Mouse (Mus musculus) urinary bladder, postnatal 25 days (tissue): ENCODE data around the gene Zic4.

Experiments
- DNase-seq: peaks from one replicate; pipeline ENCODE4 v3.0.0; 2022; ENCODE audit warnings: low spot score

Gene Zic4

GRCm38 (mm10) chr9:91380458-91380914, 18.3 kb downstream of the Zic4 start:
- DNase-seq: no peak

GRCm38 (mm10) chr9:91381284-91382110, 19.3 kb downstream of the Zic4 start:
- DNase-seq: no peak

- DNase-seq: no peak
These were observed 19.8 kb downstream of the Zic4 start for GRCm38 (mm10) chr9:91382111-91382379.

GRCm38 (mm10) chr9:91382471-91383255, 20.4 kb downstream of the Zic4 start:
- DNase-seq: no peak

- DNase-seq: no peak
These were observed 21.4 kb downstream of the Zic4 start for GRCm38 (mm10) chr9:91383441-91384135.

GRCm38 (mm10) chr9:91384136-91384500, 21.9 kb downstream of the Zic4 start:
- no peak for DNase-seq

GRCm38 (mm10) chr9:91384693-91385560, 22.7 kb downstream of the Zic4 start:
- DNase-seq: no peak

- DNase-seq: no peak
These were observed 23.6 kb downstream of the Zic4 start for GRCm38 (mm10) chr9:91385561-91386430.

- DNase-seq: no peak
These were observed 24.3 kb downstream of the Zic4 start for GRCm38 (mm10) chr9:91386502-91386890.

GRCm38 (mm10) chr9:91386891-91387739, 24.9 kb downstream of the Zic4 start:
- DNase-seq: no peak

GRCm38 (mm10) chr9:91387740-91388080, 25.5 kb downstream of the Zic4 start:
- DNase-seq: no peak

GRCm38 (mm10) chr9:91388173-91388572, 26.0 kb downstream of the Zic4 start:
- no peak for DNase-seq

- DNase-seq: no peak
These were observed 31.3 kb downstream of the Zic4 start for GRCm38 (mm10) chr9:91393376-91394068.

GRCm38 (mm10) chr9:91394211-91394646, 32.0 kb downstream of the Zic4 start:
- no peak for DNase-seq

- no peak for DNase-seq
These were observed 33.0 kb downstream of the Zic4 start for GRCm38 (mm10) chr9:91395066-91395772.

GRCm38 (mm10) chr9:91399976-91400375, 37.8 kb downstream of the Zic4 start:
- no peak for DNase-seq

GRCm38 (mm10) chr9:91400482-91401093, 38.4 kb downstream of the Zic4 start:
- DNase-seq: no peak

- DNase-seq: no peak
These were observed 39.3 kb downstream of the Zic4 start for GRCm38 (mm10) chr9:91401471-91401870.
